Mouse (Mus musculus): ENCODE results near the gene Dusp13. TPM values are rescaled to one million over a fixed set of nuclear protein-coding genes. Genes with fewer than 3 reads are reported as not detected.

Gene Dusp13
- polyA plus RNA-seq, 2 experiments, result 0.04 TPM; not detected in 1

DNA sequence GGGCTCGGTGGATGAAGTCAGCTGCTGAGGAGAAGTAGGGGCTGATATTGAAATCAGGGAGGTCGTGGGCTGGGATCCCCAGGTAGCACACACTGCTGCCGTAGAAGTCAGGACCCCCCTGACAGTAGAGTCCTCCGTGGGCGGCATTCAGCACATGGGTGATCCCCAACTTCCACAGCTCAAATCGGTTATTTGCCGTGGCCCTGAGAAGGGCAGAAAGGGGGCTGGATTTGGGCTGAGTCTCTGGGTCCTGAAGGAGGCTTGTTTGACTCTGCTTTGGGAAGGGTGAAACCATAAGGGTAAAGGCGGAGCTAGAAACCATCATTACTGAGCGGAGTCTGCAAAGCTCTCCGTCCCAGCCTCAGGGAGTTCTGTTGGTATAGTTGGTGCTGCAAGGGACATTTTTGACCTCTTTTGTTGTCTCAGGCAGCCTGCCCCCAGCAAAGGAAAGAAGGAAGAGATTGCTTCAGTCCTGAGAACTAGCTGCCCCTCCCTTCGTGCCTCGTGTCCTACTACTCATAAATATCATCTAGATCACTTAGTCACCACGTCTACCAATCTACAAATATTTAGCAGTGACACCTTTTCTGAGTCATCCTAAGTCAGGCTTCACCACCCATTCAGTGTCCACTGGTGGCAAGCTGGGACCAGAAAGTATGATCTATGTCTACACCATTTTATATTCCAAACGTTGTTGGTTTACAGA, 3.4 kb downstream of the Dusp13 start:
- Histone ChIP-seq H3K27ac (no peak overlapping the region), H3K36me3 (replicated peaks; ENCODE audit: control insufficient read depth, insufficient read depth, low read depth) (no peaks in the 10 kb centered on the region), H3K4me3 (ENCODE audit: insufficient read depth in 1 of 2, low read depth in 2 of 2, low read length in 2 of 2) (no peak overlapping the region), H3K9me3 (ENCODE audit: control insufficient read depth, low read length) (no peaks in the 10 kb centered on the region), H3K27me3 (ENCODE audit: control insufficient read depth, insufficient read depth, low read length) (no peaks in the 10 kb centered on the region), H3K9ac (replicated peaks) (no peak overlapping the region), H3K4me1 (replicated peaks; ENCODE audit: control insufficient read depth in 2 of 2, insufficient read depth in 2 of 2, low read length in 1 of 2) (peaks cover 12 to 17% of the 10 kb centered on the region in 2 experiments), H3K4me2 (ENCODE audit: low read depth) (no peak overlapping the region)
- 51% methylated on average over 14 of the region's 14 CpGs for WGBS (ENCODE audit: insufficient replicate concordance)
- ATAC-seq (ENCODE audit: insufficient read depth) (no peak), DNase-seq (ENCODE audit: low read depth in 3 of 3, low spot score in 3 of 3) (no peak)
- TF ChIP-seq EP300 (IDR thresholded peaks at IDR 0.05; ENCODE audit: low read depth) (no peak), CTCF (IDR thresholded peaks at IDR 0.05; ENCODE audit: low read depth) (no peak)

GRCm38 (mm10) chr14:21746846-21747245, 4.1 kb downstream of the Dusp13 start:
- Histone ChIP-seq H3K4me1 (replicated peaks; ENCODE audit: control insufficient read depth in 2 of 2, insufficient read depth in 2 of 2, low read length in 1 of 2) (peaks cover 8 to 14% of the 10 kb centered on the region in 2 experiments), H3K27me3 (ENCODE audit: control insufficient read depth, insufficient read depth, low read length) (no peaks in the 10 kb centered on the region), H3K4me2 (ENCODE audit: low read depth) (no peak overlapping the region), H3K9ac (replicated peaks) (no peak overlapping the region), H3K27ac (no peak overlapping the region), H3K4me3 (ENCODE audit: insufficient read depth in 1 of 2, low read depth in 2 of 2, low read length in 2 of 2) (no peak overlapping the region), H3K9me3 (ENCODE audit: control insufficient read depth, low read length) (no peaks in the 10 kb centered on the region), H3K36me3 (replicated peaks; ENCODE audit: control insufficient read depth, insufficient read depth, low read depth) (no peaks in the 10 kb centered on the region)
- DNase-seq (ENCODE audit: low read depth in 3 of 3, low spot score in 3 of 3) (no peak), ATAC-seq (ENCODE audit: insufficient read depth) (no peak)
- 45% methylated on average over 2 of the region's 2 CpGs for WGBS (ENCODE audit: insufficient replicate concordance)
- TF ChIP-seq CTCF (IDR thresholded peaks at IDR 0.05; ENCODE audit: low read depth) (no peak), EP300 (IDR thresholded peaks at IDR 0.05; ENCODE audit: low read depth) (no peak)

GRCm38 (mm10) chr14:21746251-21746650, 4.7 kb downstream of the Dusp13 start:
- no peak overlapping the region for H3K4me2 ChIP-seq (ENCODE audit: low read depth)
- no peak for DNase-seq (ENCODE audit: low read depth in 3 of 3, low spot score in 3 of 3)
- H3K9me3 ChIP-seq (ENCODE audit: control insufficient read depth, low read length), result no peaks in the 10 kb centered on the region
- H3K9ac ChIP-seq (replicated peaks), result no peak overlapping the region
- H3K27me3 ChIP-seq (ENCODE audit: control insufficient read depth, insufficient read depth, low read length), result no peaks in the 10 kb centered on the region
- no peaks in the 10 kb centered on the region for H3K36me3 ChIP-seq (replicated peaks; ENCODE audit: control insufficient read depth, insufficient read depth, low read depth)
- H3K4me1 ChIP-seq (replicated peaks; ENCODE audit: control insufficient read depth in 2 of 2, insufficient read depth in 2 of 2, low read length in 1 of 2), result peaks cover 4 to 10% of the 10 kb centered on the region in 2 experiments; a peak in 2 of 4 replicates
- no peak for TF ChIP-seq EP300 (IDR thresholded peaks at IDR 0.05; ENCODE audit: low read depth)
- TF ChIP-seq CTCF (IDR thresholded peaks at IDR 0.05; ENCODE audit: low read depth), result no peak
- H3K4me3 ChIP-seq (ENCODE audit: insufficient read depth in 1 of 2, low read depth in 2 of 2, low read length in 2 of 2), result no peak overlapping the region
- ATAC-seq (ENCODE audit: insufficient read depth), result no peak
- H3K27ac ChIP-seq, result no peak overlapping the region
- WGBS (ENCODE audit: insufficient replicate concordance), result 70% methylated on average over 8 of the region's 8 CpGs

GRCm38 (mm10) chr14:21745149-21745548, 5.8 kb downstream of the Dusp13 start:
- Histone ChIP-seq H3K4me2 (ENCODE audit: low read depth) (no peak overlapping the region), H3K9me3 (ENCODE audit: control insufficient read depth, low read length) (no peaks in the 10 kb centered on the region), H3K4me3 (ENCODE audit: insufficient read depth in 1 of 2, low read depth in 2 of 2, low read length in 2 of 2) (no peak overlapping the region), H3K27ac (no peak overlapping the region), H3K9ac (replicated peaks) (no peak overlapping the region), H3K4me1 (replicated peaks; ENCODE audit: control insufficient read depth in 2 of 2, insufficient read depth in 2 of 2, low read length in 1 of 2) (peaks cover 3 to 8% of the 10 kb centered on the region in 2 experiments; a peak in 1 of 4 replicates), H3K27me3 (ENCODE audit: control insufficient read depth, insufficient read depth, low read length) (no peaks in the 10 kb centered on the region), H3K36me3 (replicated peaks; ENCODE audit: control insufficient read depth, insufficient read depth, low read depth) (no peaks in the 10 kb centered on the region)
- no peak for TF ChIP-seq CTCF (IDR thresholded peaks at IDR 0.05; ENCODE audit: low read depth)
- TF ChIP-seq EP300 (IDR thresholded peaks at IDR 0.05; ENCODE audit: low read depth), result no peak
- DNase-seq (ENCODE audit: low read depth in 3 of 3, low spot score in 3 of 3) (no peak), ATAC-seq (ENCODE audit: insufficient read depth) (no peak)
- 31% methylated on average over 5 of the region's 5 CpGs for WGBS (ENCODE audit: insufficient replicate concordance)

- WGBS (ENCODE audit: insufficient replicate concordance), result 78% methylated on average over 1 of the region's 1 CpGs
- no peak for TF ChIP-seq CTCF (IDR thresholded peaks at IDR 0.05; ENCODE audit: low read depth)
- no peak for TF ChIP-seq EP300 (IDR thresholded peaks at IDR 0.05; ENCODE audit: low read depth)
- no peaks in the 10 kb centered on the region for H3K36me3 ChIP-seq (replicated peaks; ENCODE audit: control insufficient read depth, insufficient read depth, low read depth)
Observed at GRCm38 (mm10) chr14:21744169-21744568, 6.8 kb downstream of the Dusp13 start.

More at GRCm38 (mm10) chr14:21744169-21744568, 6.8 kb downstream of the Dusp13 start:
- ATAC-seq (ENCODE audit: insufficient read depth), result no peak
- H3K4me3 ChIP-seq (ENCODE audit: insufficient read depth in 1 of 2, low read depth in 2 of 2, low read length in 2 of 2), result no peak overlapping the region
- H3K27me3 ChIP-seq (ENCODE audit: control insufficient read depth, insufficient read depth, low read length), result no peaks in the 10 kb centered on the region
- H3K9ac ChIP-seq (replicated peaks), result no peak overlapping the region
- DNase-seq (ENCODE audit: low read depth in 3 of 3, low spot score in 3 of 3), result no peak
- H3K27ac ChIP-seq, result no peak overlapping the region
- no peak overlapping the region for H3K4me2 ChIP-seq (ENCODE audit: low read depth)
- H3K9me3 ChIP-seq (ENCODE audit: control insufficient read depth, low read length), result no peaks in the 10 kb centered on the region
- H3K4me1 ChIP-seq (replicated peaks; ENCODE audit: control insufficient read depth in 2 of 2, insufficient read depth in 2 of 2, low read length in 1 of 2), result 0 out of 4 replicates have a peak, but pooled peaks cover 0 to 3% of the 10 kb centered on the region in 2 experiments

All from liver, embryonic 14.5 days (tissue).